Mouse (Mus musculus) liver, embryonic 12.5 days (tissue): ENCODE data around the gene 9530068E07Rik. TPM values are rescaled to one million over a fixed set of nuclear protein-coding genes. Genes with fewer than 3 reads are reported as not detected.

ENCODE experiments used
- ATAC-seq: fragments of 200-750 bp; cut with Nextera tagmentation; 2 replicates; pipeline ENCODE4 v1.8.0; 2017; ENCODE audit warnings: moderate number of reproducible peaks, mild to moderate bottlenecking, moderate library complexity
- H3K27ac ChIP-seq: fragments of 300-500 bp; sonication (generic); 2 replicates; pipeline ENCODE4 v1.5.1; 2016; ENCODE audit warnings: mild to moderate bottlenecking
- H3K27me3 ChIP-seq: fragments of 300-500 bp; sonication (generic); replicated peaks from 2 replicates; pipeline ENCODE4 v1.6.1; 2016; ENCODE audit warnings: mild to moderate bottlenecking, moderate library complexity
- H3K36me3 ChIP-seq: fragments of 300-500 bp; sonication (generic); 2 replicates; pipeline ENCODE4 v1.6.1; 2016; ENCODE audit warnings: mild to moderate bottlenecking, moderate library complexity
- H3K4me1 ChIP-seq: fragments of 300-500 bp; sonication (generic); 2 replicates; pipeline ENCODE4 v1.6.1; 2016
- H3K4me2 ChIP-seq: fragments of 300-500 bp; sonication (generic); 2 replicates; pipeline ENCODE4 v1.6.1; 2016; ENCODE audit warnings: mild to moderate bottlenecking, moderate library complexity
- H3K4me3 ChIP-seq: fragments of 300-500 bp; sonication (generic); 2 replicates; pipeline ENCODE4 v1.5.1; 2016; ENCODE audit warnings: mild to moderate bottlenecking, moderate library complexity
- H3K9ac ChIP-seq: fragments of 300-500 bp; sonication (generic); 2 replicates; pipeline ENCODE4 v1.6.1; 2016; ENCODE audit warnings: mild to moderate bottlenecking, moderate library complexity
- H3K9me3 ChIP-seq: fragments of 300-500 bp; sonication (generic); replicated peaks from 2 replicates; pipeline ENCODE4 v1.6.1; 2016; ENCODE audit warnings: mild to moderate bottlenecking, moderate library complexity
- WGBS: fragments of 180-500 bp; shearing (Covaris S2); methylation state at CpG from one replicate; pipeline ENCODE4 v1.1.7; 2016; ENCODE audit not compliant: insufficient replicate concordance; 5-methylcytosine and 5-hydroxymethylcytosine counted together
- polyA plus RNA-seq: library from polyadenylated mRNA; unstranded; fragments of >200 nt; fragmentation: Nextera tagmentation; extraction: Ambion mirVana; gene quantifications from 2 replicates; pipeline ENCODE4 v1.2.1, GENCODE M21; 2016

Gene 9530068E07Rik
- polyA plus RNA-seq, 1 experiment from 2014 or later = 72.5 TPM

DNA sequence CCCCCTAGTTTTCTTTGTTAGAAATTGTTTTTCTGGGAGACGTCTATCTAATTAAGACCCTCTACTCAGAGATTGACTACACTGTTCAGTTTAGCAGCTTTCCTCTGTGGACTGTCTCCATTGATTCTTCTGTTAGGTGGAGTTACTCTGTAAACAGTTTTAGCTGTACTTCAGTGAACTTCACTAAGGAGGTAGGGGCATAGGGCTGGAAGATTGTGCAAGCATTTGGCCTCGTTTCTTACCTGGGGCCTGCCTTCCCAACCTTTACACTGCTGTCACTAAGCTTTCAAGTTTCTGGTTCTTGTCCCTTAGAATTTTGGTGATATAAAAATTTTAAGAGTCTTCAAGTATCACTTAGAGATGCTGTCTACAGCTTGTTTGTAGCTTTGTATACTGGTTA, 5.2 kb downstream of the 9530068E07Rik start:
- Histone ChIP-seq H3K4me2 (no peak overlapping the region), H3K9ac (no peak overlapping the region), H3K9me3 (no peaks in the 10 kb centered on the region), H3K27ac (no peak overlapping the region), H3K27me3 (no peaks in the 10 kb centered on the region), H3K4me1 (peaks cover 43% of the 10 kb centered on the region), H3K36me3 (peaks cover 45% of the 10 kb centered on the region), H3K4me3 (no peak overlapping the region)
- no peak for ATAC-seq
- 59% methylated on average over 2 of the region's 2 CpGs for WGBS

DNA sequence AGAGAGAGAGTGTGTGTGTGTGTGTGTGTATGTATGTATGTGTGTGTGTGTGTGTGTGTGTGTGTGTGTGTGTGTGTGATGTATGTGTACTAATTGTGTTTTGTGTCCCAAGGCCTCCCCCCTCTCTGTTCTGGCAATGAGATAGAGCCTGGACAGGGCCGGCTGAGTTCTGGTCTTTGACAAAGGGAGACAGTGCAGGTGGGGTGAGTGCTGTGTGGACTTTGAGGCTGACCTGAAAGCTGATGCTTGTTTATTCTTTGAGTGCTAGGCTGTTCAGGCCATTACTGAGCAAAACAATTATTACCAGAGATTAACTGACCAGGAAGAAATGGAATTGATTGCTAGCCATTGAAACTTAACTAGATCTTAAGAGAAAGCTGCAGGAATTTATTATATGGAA, 6.3 kb downstream of the 9530068E07Rik start:
- no peak overlapping the region; the same call in 1 of the 2 replicates for H3K27ac ChIP-seq
- H3K9me3 ChIP-seq = no peaks in the 10 kb centered on the region
- 80% methylated on average over 1 of the region's 1 CpGs for WGBS
- H3K4me1 ChIP-seq = peaks cover 35% of the 10 kb centered on the region
- H3K36me3 ChIP-seq = peaks cover 54% of the 10 kb centered on the region
- no peak overlapping the region for H3K4me3 ChIP-seq
- H3K4me2 ChIP-seq = no peak overlapping the region
- no peaks in the 10 kb centered on the region for H3K27me3 ChIP-seq
- no peak for ATAC-seq
- no peak overlapping the region for H3K9ac ChIP-seq

DNA sequence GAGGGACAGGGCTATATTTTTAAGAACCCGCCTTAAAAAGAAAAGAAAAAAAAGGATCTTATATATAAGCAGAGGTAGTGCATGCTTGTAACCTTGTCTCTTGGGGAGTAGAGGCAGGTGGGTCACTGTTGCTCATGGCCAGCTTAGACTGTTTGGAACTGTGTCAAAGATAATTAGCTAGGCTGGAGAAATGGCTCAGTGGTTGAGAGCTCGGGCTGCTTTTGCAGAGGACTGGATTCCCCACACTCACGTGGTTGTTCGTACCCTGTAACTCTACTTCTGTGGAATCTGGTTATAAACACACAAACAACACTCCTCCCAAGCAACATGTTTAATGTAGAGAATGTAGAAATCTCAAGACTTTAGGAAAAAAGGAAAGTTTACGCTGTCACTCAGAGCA, 8.0 kb downstream of the 9530068E07Rik start:
- H3K9me3 ChIP-seq = no peaks in the 10 kb centered on the region
- no peak overlapping the region for H3K9ac ChIP-seq
- no peak overlapping the region for H3K4me3 ChIP-seq
- WGBS = 86% methylated on average over 5 of the region's 5 CpGs
- no peak overlapping the region for H3K4me2 ChIP-seq
- H3K27me3 ChIP-seq = no peaks in the 10 kb centered on the region
- ATAC-seq = no peak
- H3K36me3 ChIP-seq = peaks cover 63% of the 10 kb centered on the region
- H3K27ac ChIP-seq = no peak overlapping the region
- H3K4me1 ChIP-seq = peaks cover 22% of the 10 kb centered on the region

- peaks cover 66% of the 10 kb centered on the region for H3K36me3 ChIP-seq
Measured at GRCm38 (mm10) chr11:52405196-52405688, 9.0 kb downstream of the 9530068E07Rik start.

DNA sequence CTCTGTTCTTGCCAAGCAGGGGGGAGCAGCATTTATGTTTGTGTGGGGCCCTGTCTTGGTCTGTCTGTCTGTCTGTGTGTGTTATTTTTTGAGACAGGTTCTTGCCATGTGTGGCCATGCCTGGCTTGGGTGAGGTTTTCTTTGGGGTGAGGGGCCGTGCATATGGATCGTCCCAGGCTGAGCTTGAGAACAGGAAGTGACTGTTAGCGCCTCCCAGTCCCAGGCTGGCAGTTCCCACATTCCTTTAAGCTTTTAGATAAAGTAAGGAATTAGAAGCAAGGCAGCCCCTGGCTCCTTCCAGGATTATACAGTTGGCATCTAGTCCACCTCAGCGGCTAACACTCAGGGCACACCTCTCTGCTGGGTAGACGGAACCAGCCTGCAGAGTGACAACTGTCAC, 13.1 kb downstream of the 9530068E07Rik start:
- no peak for ATAC-seq
- Histone ChIP-seq H3K4me2 (no peak overlapping the region), H3K36me3 (peaks cover 50% of the 10 kb centered on the region), H3K4me3 (no peak overlapping the region), H3K27me3 (no peaks in the 10 kb centered on the region), H3K4me1 (0 out of 2 replicates have a peak, but pooled peaks cover 6% of the 10 kb centered on the region), H3K9ac (no peak overlapping the region), H3K9me3 (no peaks in the 10 kb centered on the region), H3K27ac (no peak overlapping the region)
- WGBS = 60% methylated on average over 5 of the region's 5 CpGs

More at GRCm38 (mm10) chr11:52405196-52405688, 9.0 kb downstream of the 9530068E07Rik start:
- no peak overlapping the region for H3K4me2 ChIP-seq
- peaks cover 20% of the 10 kb centered on the region for H3K4me1 ChIP-seq
- no peaks in the 10 kb centered on the region for H3K9me3 ChIP-seq
- WGBS = 74% methylated on average over 9 of the region's 9 CpGs
- ATAC-seq = no peak
- no peaks in the 10 kb centered on the region for H3K27me3 ChIP-seq
- no peak overlapping the region for H3K4me3 ChIP-seq
- no peak overlapping the region for H3K27ac ChIP-seq
- H3K9ac ChIP-seq = no peak overlapping the region

DNA sequence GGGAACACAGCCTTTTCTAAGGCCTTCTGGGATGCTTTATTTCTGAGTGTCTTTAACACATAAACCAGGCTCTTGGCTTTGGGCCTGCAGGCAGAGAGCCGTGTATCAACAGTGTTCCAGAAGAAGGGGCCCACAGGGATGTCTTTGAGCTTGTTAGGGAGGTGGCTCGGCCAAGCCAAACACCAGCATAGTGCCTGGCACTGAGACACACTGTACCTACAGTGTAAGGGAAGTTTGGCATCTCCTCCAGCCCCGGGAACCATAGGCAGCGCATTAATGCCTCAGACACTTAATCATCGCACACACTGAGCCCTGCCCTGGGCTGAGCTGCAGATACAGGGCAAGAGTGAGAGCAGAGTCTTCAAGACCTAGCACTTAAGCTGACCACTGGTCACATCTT, 22.1 kb downstream of the 9530068E07Rik start:
- no peak for ATAC-seq
- no peak overlapping the region for H3K27ac ChIP-seq
- no peaks in the 10 kb centered on the region for H3K9me3 ChIP-seq
- H3K4me3 ChIP-seq = no peak overlapping the region
- H3K4me2 ChIP-seq = no peak overlapping the region
- H3K4me1 ChIP-seq = no peaks in the 10 kb centered on the region
- H3K27me3 ChIP-seq = peaks cover 8% of the 10 kb centered on the region; the same call in 1 of the 2 replicates
- no peaks in the 10 kb centered on the region for H3K36me3 ChIP-seq
- no peak overlapping the region for H3K9ac ChIP-seq
- 70% methylated on average over 5 of the region's 5 CpGs for WGBS

DNA sequence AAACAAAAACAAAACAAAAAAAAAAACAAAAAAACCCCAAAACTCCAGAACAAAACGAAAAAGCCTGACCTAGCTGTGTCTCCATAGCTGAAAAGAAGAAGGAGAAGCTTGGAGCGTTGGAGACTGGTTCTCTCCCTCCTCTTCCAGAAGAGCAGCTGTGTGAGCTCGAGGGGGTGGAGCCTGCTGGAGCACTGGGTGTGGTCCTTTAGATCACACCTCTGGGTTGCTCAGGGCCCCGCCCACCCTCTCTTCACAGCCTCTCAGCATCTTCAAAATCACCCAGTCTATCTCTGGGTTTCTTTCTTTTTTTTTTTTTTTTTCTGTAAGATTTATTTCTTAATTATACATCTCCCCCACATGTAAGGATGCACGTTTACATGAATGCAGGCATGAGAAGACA, 23.0 kb downstream of the 9530068E07Rik start:
- Histone ChIP-seq H3K4me2 (no peak overlapping the region), H3K27me3 (peaks cover 8% of the 10 kb centered on the region; the same call in 1 of the 2 replicates), H3K9me3 (no peaks in the 10 kb centered on the region), H3K4me3 (no peak overlapping the region), H3K36me3 (no peaks in the 10 kb centered on the region), H3K9ac (no peak overlapping the region), H3K4me1 (no peaks in the 10 kb centered on the region), H3K27ac (no peak overlapping the region)
- ATAC-seq = no peak
- 38% methylated on average over 5 of the region's 5 CpGs for whole genome bisulfite sequencing

- Histone ChIP-seq H3K9ac (no peak overlapping the region), H3K4me2 (no peak overlapping the region), H3K9me3 (no peaks in the 10 kb centered on the region), H3K36me3 (no peaks in the 10 kb centered on the region), H3K27ac (no peak overlapping the region), H3K4me1 (no peaks in the 10 kb centered on the region), H3K4me3 (no peak overlapping the region), H3K27me3 (peaks cover 8% of the 10 kb centered on the region; the same call in 1 of the 2 replicates)
- 73% methylated on average over 7 of the region's 7 CpGs for WGBS
- ATAC-seq = no peak
Measured at GRCm38 (mm10) chr11:52419861-52420260, 23.6 kb downstream of the 9530068E07Rik start.

GRCm38 (mm10) chr11:52420296-52421052, 24.2 kb downstream of the 9530068E07Rik start:
- no peak overlapping the region for H3K9ac ChIP-seq
- no peak overlapping the region for H3K27ac ChIP-seq
- no peak overlapping the region for H3K4me3 ChIP-seq
- peaks cover 8% of the 10 kb centered on the region; the same call in 1 of the 2 replicates for H3K27me3 ChIP-seq
- no peaks in the 10 kb centered on the region for H3K36me3 ChIP-seq
- no peaks in the 10 kb centered on the region for H3K9me3 ChIP-seq
- no peak for ATAC-seq
- no peak overlapping the region for H3K4me2 ChIP-seq
- 69% methylated on average over 12 of the region's 12 CpGs for WGBS
- H3K4me1 ChIP-seq = no peaks in the 10 kb centered on the region

GRCm38 (mm10) chr11:52421053-52421778, 25.0 kb downstream of the 9530068E07Rik start:
- no peaks in the 10 kb centered on the region for H3K36me3 ChIP-seq
- H3K27ac ChIP-seq = no peak overlapping the region
- ATAC-seq = no peak
- no peak overlapping the region for H3K4me2 ChIP-seq
- H3K4me3 ChIP-seq = no peak overlapping the region
- H3K9me3 ChIP-seq = no peaks in the 10 kb centered on the region
- H3K9ac ChIP-seq = no peak overlapping the region
- peaks cover 8% of the 10 kb centered on the region; the same call in 1 of the 2 replicates for H3K27me3 ChIP-seq
- no peaks in the 10 kb centered on the region for H3K4me1 ChIP-seq
- WGBS = 27% methylated on average over 12 of the region's 12 CpGs

- Histone ChIP-seq H3K36me3 (no peaks in the 10 kb centered on the region), H3K9me3 (no peaks in the 10 kb centered on the region), H3K4me3 (no peak overlapping the region), H3K27ac (no peak overlapping the region), H3K9ac (no peak overlapping the region), H3K27me3 (peaks cover 10% of the 10 kb centered on the region; the same call in 1 of the 2 replicates), H3K4me2 (no peak overlapping the region), H3K4me1 (no peaks in the 10 kb centered on the region)
- no peak for ATAC-seq
- 63% methylated on average over 6 of the region's 6 CpGs for WGBS
Measured at GRCm38 (mm10) chr11:52429440-52429839, 33.2 kb downstream of the 9530068E07Rik start.

GRCm38 (mm10) chr11:52431594-52431993, 35.4 kb downstream of the 9530068E07Rik start:
- 58% methylated on average over 5 of the region's 5 CpGs for WGBS
- no peaks in the 10 kb centered on the region for H3K4me1 ChIP-seq
- no peaks in the 10 kb centered on the region for H3K9me3 ChIP-seq
- H3K4me2 ChIP-seq = no peak overlapping the region
- no peak for ATAC-seq
- no peak overlapping the region for H3K9ac ChIP-seq
- no peak overlapping the region for H3K4me3 ChIP-seq
- no peaks in the 10 kb centered on the region for H3K36me3 ChIP-seq
- peaks cover 16% of the 10 kb centered on the region; the same call in 1 of the 2 replicates for H3K27me3 ChIP-seq
- no peak overlapping the region for H3K27ac ChIP-seq
